Mouse (Mus musculus): Measurements from ENCODE around the gene Os9. TPM values are rescaled to one million over a fixed set of nuclear protein-coding genes. Genes with fewer than 3 reads are reported as not detected.
"Not testable (repeated sequence)": the region's sequence is repeated elsewhere in the genome, so short reads cannot be mapped to it uniquely, and the experiment has no call there.

The Os9 gene
- total and polyA plus RNA-seq, 2 experiments from 2014 or later = 119 to 128 TPM

GRCm38 (mm10) chr10:127156511-127156910, 35.6 kb upstream of the Os9 start:
- H3K27me3 ChIP-seq (ENCODE audit: insufficient read depth, low read length) = no peaks in the 10 kb centered on the region
- no peaks in the 10 kb centered on the region for H3K9me3 ChIP-seq (ENCODE audit: low read length)
- ATAC-seq (no peak), DNase-seq (ENCODE audit: low spot score) (no peak)
- TF ChIP-seq CTCF (IDR thresholded peaks at IDR 0.05; ENCODE audit: low read depth) = no peak
- no peaks in the 10 kb centered on the region for H3K4me1 ChIP-seq (ENCODE audit: insufficient read depth, low read length)
- no peaks in the 10 kb centered on the region for H3K36me3 ChIP-seq (ENCODE audit: insufficient read depth, low read length)
- no peak overlapping the region for H3K4me3 ChIP-seq (ENCODE audit: low read length)
- no peak overlapping the region for H3K9ac ChIP-seq (replicated peaks; ENCODE audit: low read length)
- H3K4me2 ChIP-seq (ENCODE audit: low read depth, low read length) = no peak overlapping the region
- no peak overlapping the region for H3K27ac ChIP-seq
- WGBS = 88% methylated on average over 1 of the region's 1 CpGs

GRCm38 (mm10) chr10:127156089-127156488, 35.2 kb upstream of the Os9 start:
- Histone ChIP-seq H3K4me1 (ENCODE audit: insufficient read depth, low read length) (no peaks in the 10 kb centered on the region), H3K36me3 (ENCODE audit: insufficient read depth, low read length) (no peaks in the 10 kb centered on the region), H3K9ac (replicated peaks; ENCODE audit: low read length) (no peak overlapping the region), H3K4me2 (ENCODE audit: low read depth, low read length) (no peak overlapping the region), H3K27ac (no peak overlapping the region), H3K9me3 (ENCODE audit: low read length) (no peaks in the 10 kb centered on the region), H3K4me3 (ENCODE audit: low read length) (no peak overlapping the region), H3K27me3 (ENCODE audit: insufficient read depth, low read length) (no peaks in the 10 kb centered on the region)
- no peak for DNase-seq (ENCODE audit: low spot score)
- TF ChIP-seq CTCF (IDR thresholded peaks at IDR 0.05; ENCODE audit: low read depth) = no peak
- no peak for ATAC-seq
- 98% methylated on average over 1 of the region's 1 CpGs for WGBS

GRCm38 (mm10) chr10:127154652-127155051, 33.7 kb upstream of the Os9 start:
- no peak for DNase-seq (ENCODE audit: low spot score)
- H3K27ac ChIP-seq = no peak overlapping the region
- TF ChIP-seq CTCF (IDR thresholded peaks at IDR 0.05; ENCODE audit: low read depth) = no peak
- no peaks in the 10 kb centered on the region for H3K4me1 ChIP-seq (ENCODE audit: insufficient read depth, low read length)
- ATAC-seq = no peak
- no peaks in the 10 kb centered on the region for H3K36me3 ChIP-seq (ENCODE audit: insufficient read depth, low read length)
- H3K27me3 ChIP-seq (ENCODE audit: insufficient read depth, low read length) = no peaks in the 10 kb centered on the region
- no peaks in the 10 kb centered on the region for H3K9me3 ChIP-seq (ENCODE audit: low read length)
- WGBS = 87% methylated on average over 5 of the region's 5 CpGs
- H3K4me2 ChIP-seq (ENCODE audit: low read depth, low read length) = no peak overlapping the region
- H3K4me3 ChIP-seq (ENCODE audit: low read length) = no peak overlapping the region
- no peak overlapping the region for H3K9ac ChIP-seq (replicated peaks; ENCODE audit: low read length)

GRCm38 (mm10) chr10:127154241-127154640, 33.3 kb upstream of the Os9 start:
- H3K27ac ChIP-seq = no peak overlapping the region
- no peak for TF ChIP-seq CTCF (IDR thresholded peaks at IDR 0.05; ENCODE audit: low read depth)
- H3K9ac ChIP-seq (replicated peaks; ENCODE audit: low read length) = no peak overlapping the region
- no peaks in the 10 kb centered on the region for H3K36me3 ChIP-seq (ENCODE audit: insufficient read depth, low read length)
- no peak overlapping the region for H3K4me2 ChIP-seq (ENCODE audit: low read depth, low read length)
- no peak for ATAC-seq
- WGBS = 94% methylated on average over 2 of the region's 2 CpGs
- H3K27me3 ChIP-seq (ENCODE audit: insufficient read depth, low read length) = no peaks in the 10 kb centered on the region
- H3K4me3 ChIP-seq (ENCODE audit: low read length) = no peak overlapping the region
- H3K4me1 ChIP-seq (ENCODE audit: insufficient read depth, low read length) = no peaks in the 10 kb centered on the region
- H3K9me3 ChIP-seq (ENCODE audit: low read length) = no peaks in the 10 kb centered on the region
- DNase-seq (ENCODE audit: low spot score) = no peak

GRCm38 (mm10) chr10:127153323-127153722, 32.4 kb upstream of the Os9 start:
- no peak overlapping the region for H3K27ac ChIP-seq
- H3K4me2 ChIP-seq (ENCODE audit: low read depth, low read length) = no peak overlapping the region
- H3K27me3 ChIP-seq (ENCODE audit: insufficient read depth, low read length) = no peaks in the 10 kb centered on the region
- no peaks in the 10 kb centered on the region for H3K36me3 ChIP-seq (ENCODE audit: insufficient read depth, low read length)
- no peak overlapping the region for H3K9ac ChIP-seq (replicated peaks; ENCODE audit: low read length)
- 92% methylated on average over 7 of the region's 7 CpGs for WGBS
- no peaks in the 10 kb centered on the region for H3K9me3 ChIP-seq (ENCODE audit: low read length)
- no peaks in the 10 kb centered on the region for H3K4me1 ChIP-seq (ENCODE audit: insufficient read depth, low read length)
- no peak for DNase-seq (ENCODE audit: low spot score)
- ATAC-seq = no peak
- H3K4me3 ChIP-seq (ENCODE audit: low read length) = no peak overlapping the region
- no peak for TF ChIP-seq CTCF (IDR thresholded peaks at IDR 0.05; ENCODE audit: low read depth)

GRCm38 (mm10) chr10:127152556-127152955, 31.6 kb upstream of the Os9 start:
- WGBS = 86% methylated on average over 10 of the region's 10 CpGs
- not testable (repeated sequence) for H3K36me3 ChIP-seq (ENCODE audit: insufficient read depth, low read length)

GRCm38 (mm10) chr10:127151233-127151632, 30.3 kb upstream of the Os9 start:
- H3K27ac ChIP-seq; ATAC-seq; H3K36me3 ChIP-seq (ENCODE audit: insufficient read depth, low read length); DNase-seq (ENCODE audit: low spot score); H3K9ac ChIP-seq (replicated peaks; ENCODE audit: low read length); H3K27me3 ChIP-seq (ENCODE audit: insufficient read depth, low read length); H3K4me2 ChIP-seq (ENCODE audit: low read depth, low read length); H3K9me3 ChIP-seq (ENCODE audit: low read length); H3K4me3 ChIP-seq (ENCODE audit: low read length); H3K4me1 ChIP-seq (ENCODE audit: insufficient read depth, low read length): not testable (repeated sequence)
- 95% methylated on average over 3 of the region's 3 CpGs for WGBS

More at GRCm38 (mm10) chr10:127152556-127152955, 31.6 kb upstream of the Os9 start:
- H3K4me3 ChIP-seq (ENCODE audit: low read length); H3K4me1 ChIP-seq (ENCODE audit: insufficient read depth, low read length); H3K27me3 ChIP-seq (ENCODE audit: insufficient read depth, low read length); H3K27ac ChIP-seq; DNase-seq (ENCODE audit: low spot score); H3K9ac ChIP-seq (replicated peaks; ENCODE audit: low read length); H3K9me3 ChIP-seq (ENCODE audit: low read length); ATAC-seq; H3K4me2 ChIP-seq (ENCODE audit: low read depth, low read length): not testable (repeated sequence)
